Mouse (Mus musculus) natural killer cell, adult 2 months (primary cell): ENCODE results near the gene Mcm9.

Experiments
- DNase-seq, 2 experiments: peaks; one replicate each; pipeline ENCODE4 v3.0.0; 2022; ENCODE audit warnings: low spot score in 2 of 2

Mcm9 gene

DNA sequence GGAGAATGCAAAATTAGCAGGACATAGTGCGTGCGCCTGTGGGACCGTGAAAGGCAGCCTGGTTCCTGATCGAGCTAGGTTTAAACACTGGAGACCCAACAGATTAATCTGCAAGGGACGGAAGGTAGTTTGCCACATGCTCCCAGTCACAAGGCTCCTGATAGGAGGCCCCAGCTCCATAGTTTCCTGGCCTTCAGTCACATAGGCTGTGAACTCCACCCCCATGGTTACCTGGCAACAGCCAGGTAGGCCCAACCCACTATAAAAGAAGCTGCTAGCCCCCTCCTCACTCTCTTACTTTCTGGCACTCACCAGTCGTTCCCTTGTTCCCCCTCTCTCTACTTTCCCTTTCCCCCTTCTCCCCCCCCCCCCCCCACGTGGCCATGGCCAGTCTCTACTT is 50.1 kb downstream of the Mcm9 start:
- no peak for DNase-seq

DNA sequence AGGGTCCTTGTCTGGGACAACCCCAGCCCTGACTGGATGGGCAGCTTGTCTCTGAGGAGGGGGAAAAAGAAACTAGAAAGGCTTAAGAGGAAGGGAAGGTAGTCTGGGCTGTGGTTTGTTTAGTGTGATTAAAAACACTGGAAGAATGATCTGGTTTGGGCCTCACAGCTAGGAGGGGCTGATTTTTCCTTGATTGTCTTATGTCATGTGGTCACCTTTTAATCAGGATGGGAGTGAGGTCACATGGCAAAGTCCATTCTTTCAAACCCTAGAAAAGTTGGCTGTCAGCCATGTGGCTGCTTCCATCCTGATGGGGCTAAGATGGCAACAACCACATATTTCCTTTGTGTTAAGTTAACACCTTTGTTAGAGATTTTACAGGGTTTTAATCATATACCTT is 61.7 kb downstream of the Mcm9 start:
- no peak for DNase-seq

DNA sequence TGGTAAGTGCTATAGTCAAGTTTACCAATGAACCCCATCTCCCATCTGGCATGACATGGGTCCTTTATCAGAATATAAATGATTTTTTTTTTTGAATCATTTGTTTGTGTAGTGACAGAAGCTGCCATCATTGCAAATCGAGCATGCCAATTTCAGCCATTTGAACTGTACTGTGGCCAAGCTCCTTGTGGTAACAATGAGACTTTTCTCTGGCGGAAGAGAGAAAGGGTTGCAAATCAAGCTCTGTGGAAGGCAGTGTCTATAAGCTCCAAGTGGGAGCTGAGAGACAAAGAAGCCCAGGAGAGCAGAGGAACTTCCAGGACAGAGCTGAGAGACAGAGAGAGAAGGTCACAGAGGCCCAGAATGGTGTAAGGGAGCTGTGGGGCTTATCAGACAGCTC is 64.7 kb downstream of the Mcm9 start:
- no peak for DNase-seq

DNA sequence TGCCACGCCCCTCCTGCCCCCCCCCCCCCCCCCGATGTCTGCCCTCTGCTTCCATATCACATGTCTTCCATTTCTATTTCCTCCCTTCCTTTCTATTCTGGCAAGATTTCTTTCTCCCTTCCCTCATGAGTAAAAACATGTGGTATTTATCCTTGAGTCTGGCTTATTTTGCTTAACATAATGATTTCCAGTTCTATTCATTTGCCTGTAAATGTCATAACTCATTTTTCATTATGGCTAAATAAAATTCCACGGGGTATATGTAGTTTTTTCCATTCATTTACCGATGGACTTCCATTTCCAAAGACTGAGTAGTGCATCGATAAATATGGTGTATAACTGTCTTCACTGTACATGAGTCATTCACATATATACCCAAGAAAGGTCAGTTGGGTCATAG is 68.2 kb downstream of the Mcm9 start:
- no peak for DNase-seq

DNA sequence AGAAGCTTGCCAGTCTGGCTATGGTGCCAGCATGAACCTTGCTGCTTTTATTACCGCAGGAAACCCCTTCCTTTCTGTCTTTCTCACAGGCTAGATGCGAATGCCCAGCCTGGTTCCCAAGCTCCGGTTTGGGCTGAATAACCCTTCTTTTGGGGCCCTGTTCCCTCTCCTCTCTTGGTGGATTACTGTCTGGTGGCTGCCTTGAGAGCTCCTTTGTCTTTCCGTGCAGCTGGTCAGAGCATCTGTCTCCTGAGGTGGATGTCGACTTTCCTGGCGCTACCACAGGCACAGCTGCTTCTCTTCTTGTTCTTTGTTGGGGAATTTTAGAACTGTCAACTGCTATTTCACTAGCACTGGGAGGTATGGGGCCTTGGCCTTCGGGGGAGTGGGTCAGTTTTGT is 92.6 kb downstream of the Mcm9 start:
- no peak for DNase-seq

DNA sequence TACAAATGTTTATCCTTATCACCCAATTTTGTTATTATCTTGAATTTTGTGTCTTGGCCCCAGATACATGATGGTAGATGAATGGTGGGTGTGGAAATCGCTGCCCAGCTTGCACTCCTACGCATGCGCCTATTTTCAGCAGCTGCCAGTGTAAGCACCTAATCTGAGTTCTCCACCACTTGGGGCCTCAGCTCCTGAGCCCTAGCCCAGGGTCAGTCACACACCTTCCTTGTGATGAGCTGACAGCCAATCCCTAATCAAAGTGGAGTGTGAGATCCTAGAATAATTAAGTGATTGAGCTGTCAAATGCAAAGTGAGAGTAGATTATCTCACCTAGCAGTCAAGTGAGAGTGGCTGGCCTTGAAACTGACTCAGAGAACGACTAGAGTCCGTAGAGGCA is 97.9 kb downstream of the Mcm9 start:
- DNase-seq = no peak

DNA sequence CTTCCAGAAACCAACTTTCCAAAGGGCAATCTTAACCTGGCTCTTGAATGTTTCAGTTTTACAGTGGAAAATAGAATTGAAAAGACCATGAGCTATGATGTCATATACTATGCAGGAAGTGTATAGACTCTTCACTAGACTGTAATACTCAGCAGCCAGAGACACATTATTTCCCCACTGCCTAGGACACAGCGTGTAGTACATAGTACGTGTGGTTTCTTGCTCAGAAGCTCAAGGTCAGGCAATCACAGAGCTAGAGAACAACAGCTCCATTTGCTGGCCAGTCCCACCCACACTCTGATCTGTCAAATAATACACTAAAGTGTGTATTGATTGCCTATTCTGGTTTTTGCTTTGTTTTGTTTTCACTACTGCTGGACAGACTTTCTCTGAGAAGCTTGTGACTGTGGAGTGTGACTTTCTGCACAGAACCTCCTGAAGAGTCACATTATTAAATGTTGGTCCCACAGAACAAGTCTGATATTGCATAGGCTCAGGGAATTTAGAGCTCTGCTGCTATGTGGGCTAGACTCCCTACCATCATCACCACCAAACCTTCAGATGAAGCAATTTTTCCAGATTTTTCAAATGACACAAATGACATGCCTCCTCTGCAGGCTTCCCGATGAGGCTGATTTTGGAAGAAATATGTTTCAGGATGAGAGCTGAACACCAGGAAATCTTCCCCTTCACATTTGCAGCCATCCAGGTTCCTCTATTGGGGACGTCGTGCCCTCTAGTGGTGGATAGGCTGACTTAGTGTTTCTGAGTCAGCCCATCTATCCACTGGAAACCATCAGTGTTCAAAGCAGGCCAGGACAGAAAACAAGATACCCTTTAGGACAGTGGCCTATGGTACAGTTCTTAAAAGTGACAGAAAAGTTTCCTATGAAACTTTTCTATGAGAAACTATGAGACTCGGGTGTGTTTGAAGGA is 102.1 kb downstream of the Mcm9 start:
- peak in 1 of 2 experiments; percentile 26 for DNase-seq

DNA sequence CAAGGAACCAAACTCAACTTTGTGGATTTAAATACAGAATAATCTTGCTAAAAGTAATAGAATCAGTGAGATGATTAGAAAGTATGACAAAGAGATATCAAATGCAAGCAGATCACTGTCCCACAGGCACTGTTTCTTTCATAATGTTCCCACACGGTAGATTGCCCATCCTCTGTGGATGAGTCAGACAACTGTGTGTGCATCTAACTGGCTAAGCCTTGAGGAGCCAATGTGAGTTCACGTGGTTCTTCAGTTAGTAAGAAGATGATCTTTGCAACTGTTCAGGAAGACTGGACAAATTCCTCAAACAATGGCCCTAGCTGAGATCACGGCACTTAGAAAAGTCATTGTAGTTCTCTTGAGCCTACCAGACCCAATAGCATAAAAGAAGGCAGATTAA is 102.9 kb downstream of the Mcm9 start:
- no peak for DNase-seq

DNA sequence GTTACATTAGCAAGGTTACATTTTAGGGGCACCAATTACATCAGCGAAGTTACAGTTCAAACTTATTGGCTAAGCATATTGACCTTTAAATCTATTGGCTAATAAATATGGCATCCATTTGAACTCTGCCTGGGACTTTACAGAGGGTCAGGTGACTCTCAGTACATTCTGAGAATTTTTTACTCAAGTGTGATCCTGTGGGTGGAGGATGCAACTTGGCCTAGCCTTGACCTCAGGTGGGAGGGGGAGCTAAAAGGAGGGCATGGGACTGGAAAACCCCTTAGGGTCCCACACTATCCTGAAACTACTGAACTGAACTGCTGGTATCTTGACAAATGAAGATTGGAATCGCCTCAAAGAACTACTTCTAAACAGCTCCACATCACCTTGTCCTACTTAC is 103.9 kb downstream of the Mcm9 start:
- peak in 1 of 2 experiments; percentile 8 for DNase-seq

DNA sequence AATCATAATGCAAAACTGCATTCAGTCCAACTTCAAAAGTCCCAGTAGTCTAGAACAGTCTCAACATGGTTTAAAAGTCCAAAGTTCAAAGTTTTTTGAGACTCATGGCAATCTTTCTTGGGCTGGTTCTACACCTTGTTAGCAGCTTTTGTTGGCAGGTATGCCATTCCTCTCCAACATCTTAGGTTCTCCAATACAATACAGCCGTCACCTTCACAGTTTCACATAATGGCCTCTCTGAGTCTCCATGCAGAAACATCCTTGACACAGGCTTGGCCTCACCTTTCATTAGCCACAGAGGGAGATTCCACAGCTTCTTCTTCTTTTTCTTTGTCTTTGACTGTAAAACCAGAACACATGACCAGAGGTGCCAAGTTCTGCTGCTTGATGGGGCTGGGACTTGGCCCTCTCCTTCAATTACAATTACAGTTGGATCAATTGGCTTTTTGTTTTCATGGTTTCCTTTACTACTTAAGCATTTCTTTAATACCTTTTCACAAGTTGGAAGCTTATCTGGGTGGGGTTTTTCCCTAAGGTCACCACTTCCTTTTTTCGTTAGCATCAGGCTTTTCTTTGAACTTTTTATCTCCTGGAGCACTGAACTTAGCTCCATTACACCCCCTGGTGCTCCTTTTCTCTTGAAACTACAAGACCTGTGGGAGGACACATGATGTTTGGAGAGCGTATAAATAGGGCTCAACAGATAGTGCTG is 104.8 kb downstream of the Mcm9 start:
- DNase-seq = peak; percentile 15 to 26

DNA sequence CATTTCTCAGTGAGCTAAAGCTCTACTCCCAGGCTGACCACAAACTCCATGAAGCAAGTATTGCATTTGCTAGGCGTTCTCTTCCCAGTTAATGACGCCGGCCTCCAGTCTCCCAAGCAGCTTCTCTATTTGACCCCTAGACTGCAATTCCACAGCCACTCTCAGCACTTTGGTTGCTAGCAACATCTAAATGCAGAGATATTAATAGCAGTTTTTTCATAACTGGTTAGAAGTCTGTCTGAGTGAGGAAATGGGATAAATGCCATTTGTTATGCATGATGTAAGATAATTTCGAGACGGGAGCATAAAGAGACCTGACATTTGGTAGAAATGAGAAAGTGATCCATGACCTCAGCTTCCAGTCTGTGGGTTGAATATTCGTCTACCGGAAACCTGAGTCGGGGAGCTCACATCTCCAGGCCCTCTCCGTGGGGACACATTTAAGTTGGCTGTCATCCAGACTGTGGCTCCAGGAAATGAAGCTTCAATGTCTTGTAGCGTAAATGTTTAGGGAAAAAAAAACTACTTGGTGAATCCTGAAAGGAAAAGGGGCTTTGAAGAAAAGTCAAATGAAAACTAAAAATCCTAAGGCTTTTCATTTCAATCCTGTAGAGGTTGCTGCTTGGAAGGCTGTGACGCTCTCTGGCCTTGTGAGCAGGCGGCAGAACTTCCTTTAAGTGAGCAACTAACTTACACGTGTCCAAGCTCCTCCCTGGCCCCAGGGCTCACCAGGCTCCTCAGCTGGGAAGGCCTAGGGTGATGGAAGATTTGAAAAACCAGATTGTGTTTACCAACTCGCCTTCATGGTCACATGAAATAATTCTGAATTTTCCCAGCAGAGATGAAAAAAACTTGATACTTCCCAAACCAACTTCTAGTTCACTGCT is 110.9 kb downstream of the Mcm9 start:
- no peak for DNase-seq

DNA sequence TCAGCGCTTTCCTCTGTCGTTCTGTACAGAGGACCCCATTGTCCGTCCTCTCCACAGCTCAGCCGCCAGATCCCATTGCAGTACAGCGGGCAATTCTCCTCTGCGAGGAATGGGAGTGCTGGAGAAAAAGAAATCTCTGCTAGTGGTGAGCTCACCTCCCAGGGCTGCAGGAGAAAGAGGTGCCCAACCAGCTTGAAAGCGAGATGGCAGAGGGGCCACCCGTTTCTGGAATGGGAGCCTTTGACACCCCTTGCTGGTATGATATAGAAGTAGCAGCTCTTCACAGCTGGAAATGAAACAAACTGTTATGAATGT is 111.7 kb downstream of the Mcm9 start:
- DNase-seq = no peak

DNA sequence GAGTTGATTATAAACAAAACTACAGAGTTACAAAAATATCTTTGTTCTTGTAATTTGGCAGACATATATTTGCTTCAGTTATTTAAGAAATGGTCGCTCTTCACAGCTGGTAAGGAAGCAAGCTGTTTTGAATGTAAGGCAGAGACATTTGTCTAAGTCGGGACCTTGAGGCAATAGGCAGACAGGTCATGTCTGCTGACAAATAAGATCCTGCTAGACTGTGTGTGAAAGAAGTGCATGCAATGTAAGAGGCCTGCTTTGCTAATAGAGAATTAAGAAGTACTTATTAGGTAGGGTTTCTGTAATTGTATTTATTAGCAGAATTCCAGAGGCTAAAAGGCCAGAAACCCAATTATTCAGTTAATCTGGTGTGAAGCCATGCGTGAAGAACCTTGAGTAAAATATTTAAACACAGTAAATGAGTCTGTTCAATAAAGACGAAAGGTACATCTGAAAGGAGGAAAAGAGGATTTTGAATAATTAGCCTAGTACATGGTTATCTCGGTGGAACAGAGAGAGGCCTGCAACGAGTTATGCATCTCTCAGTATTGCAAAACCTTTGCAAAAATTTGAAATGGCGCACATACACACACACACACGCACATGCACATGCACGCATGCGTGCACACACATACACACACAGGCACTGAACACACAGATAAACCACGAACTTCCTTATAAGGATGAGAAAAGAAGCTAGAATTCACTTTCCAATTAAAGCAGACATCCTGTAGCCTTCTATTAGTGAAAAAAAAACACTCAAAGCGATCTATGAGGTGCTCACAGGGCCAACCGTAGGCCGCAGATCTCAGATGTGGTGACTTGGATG is 112.3 kb downstream of the Mcm9 start:
- no peak for DNase-seq

DNA sequence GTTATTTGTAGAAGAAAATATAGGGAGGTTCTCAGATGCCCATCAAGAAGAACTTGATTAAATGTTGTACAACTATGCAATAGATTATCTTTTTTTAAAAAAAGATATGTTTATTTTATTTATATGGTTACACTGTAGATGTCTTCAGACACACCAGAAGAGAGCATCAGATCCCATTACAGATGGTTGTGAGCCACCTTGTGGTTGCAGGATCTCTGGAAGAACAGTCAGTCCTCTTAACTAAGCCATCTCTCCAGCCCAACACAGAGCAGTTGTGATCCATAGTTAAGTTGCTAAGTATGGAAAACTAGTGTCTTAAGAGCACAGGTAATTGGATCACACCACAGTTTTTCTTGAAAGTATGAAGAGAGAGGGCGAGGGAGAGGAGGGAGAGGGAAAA is 117.7 kb downstream of the Mcm9 start:
- DNase-seq = no peak

DNA sequence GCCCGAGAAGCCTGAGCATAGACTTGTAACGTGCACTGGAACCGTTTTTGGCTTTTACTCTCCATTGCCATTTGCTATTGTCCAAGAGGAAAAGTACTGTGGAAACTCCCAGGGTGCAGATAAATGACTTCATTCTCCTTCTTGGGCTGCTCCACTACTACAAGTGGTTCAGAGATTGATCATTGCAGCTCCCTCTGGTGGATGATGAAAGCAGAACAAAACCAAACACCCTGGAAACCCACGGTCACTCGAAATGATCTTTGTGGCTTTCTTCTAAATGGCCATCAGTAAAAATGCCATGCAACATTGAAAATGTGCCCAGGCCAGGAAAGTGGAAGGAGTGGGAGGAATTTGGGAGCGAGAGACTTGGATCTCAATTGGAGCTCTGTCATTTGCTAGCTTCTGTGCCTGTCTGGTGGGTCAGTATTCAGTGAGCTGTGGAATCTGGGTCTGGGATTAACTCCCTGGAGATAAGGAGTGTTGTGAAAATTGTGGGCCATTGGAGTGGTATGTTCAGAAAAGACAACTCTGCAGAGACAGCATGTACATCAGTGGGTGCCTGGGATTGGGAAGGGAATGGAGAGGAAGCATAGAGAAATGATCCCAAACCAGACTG is 121.0 kb downstream of the Mcm9 start:
- peak; percentile 13 to 42 for DNase-seq

DNA sequence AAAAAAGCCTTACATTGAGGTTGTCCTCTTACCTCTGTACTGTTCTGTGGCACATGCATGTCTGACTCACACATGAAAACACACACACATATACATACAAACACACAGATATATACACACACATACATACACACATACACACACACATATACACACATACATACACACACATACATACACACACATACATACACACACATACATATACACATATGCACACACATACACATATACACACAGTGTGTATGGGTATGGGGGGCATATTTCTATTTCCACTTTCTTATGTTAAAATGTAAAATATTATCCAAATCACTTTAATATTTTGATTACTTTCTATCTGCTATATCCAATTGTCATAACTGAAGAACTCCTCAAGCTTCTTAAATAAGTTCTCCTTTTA is 121.6 kb downstream of the Mcm9 start:
- no peak for DNase-seq

DNA sequence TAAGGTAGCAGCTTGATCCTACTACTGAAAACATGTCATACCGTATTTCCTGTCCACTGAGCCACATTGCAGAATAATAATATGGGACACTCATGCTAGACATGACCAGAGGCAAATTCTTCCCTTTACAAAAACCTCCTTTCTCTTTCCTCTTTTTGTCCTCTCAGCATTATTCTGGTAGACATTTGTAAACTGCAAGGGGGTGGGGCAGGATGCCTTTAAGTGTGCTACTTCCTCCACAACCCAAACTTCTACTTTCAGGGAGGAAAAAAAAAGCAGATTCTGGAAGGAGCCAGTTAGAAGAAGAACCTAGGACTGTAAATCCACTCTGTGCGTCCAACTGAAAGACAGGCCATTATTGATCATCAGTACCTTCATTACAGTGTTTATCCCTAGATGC is 124.7 kb downstream of the Mcm9 start:
- DNase-seq = no peak

DNA sequence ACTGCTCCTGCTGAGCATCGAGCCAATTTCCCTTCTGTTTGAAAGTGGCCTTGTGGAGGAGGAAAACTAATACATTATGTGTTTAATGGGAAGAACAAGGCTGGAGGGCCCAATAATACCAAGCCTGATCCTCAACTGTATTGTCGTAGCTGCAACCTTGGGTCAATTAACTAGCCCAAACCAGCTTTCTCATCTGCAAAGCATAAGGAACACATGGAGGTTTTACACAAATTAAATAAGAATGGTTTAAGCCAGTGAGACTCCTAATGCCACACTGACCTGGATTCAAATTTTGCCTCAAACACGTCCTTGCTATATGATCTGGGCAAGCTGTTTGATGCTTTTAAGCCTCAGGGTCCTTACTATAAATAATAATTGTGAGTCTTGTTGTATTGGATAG is 125.2 kb downstream of the Mcm9 start:
- no peak for DNase-seq

DNA sequence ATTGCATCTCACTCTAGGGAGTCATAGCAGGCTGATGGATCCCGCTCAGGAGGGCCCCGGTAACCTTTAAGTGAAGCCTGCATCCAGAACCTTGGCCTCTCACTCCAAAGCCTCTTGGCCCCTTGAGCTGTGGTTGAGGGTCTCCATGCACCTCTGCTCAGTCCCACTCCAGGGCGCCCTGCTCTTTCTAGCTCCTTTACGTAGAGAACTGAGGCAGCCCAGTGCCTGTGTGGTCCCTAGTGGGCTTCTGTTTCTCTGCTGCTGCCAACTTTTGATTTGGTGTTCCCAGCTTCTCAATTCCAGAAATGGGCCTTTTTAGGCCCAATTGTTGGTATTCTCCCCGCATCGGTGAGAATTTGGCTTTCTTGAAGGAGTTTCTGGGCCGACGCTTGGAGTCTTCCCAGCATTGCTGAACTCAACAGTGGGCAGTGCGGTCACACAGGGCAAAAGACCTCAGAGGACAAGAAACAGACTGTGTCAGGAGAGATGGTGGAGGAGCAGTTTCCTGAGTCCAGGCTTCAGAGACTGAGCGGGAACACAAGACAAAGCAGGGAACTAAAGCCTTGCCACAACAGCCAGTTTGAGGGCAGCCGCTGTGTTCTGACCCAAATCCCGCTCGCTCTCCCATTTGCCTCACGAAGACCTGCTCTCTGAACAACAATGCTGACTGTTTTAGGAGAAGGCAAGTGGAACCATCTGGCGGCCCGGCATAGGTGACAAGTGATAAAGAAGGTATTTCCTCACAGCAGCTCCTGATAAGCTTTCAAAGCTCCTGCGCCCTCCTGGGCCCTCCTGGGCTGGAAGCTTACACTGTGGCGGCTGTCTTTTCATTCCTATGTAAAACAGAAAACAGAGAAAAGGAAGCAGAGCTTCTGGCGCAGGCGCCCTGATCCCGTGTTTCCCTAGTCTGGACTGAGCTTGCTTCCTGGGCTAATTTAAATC is 127.1 kb downstream of the Mcm9 start:
- no peak for DNase-seq

DNA sequence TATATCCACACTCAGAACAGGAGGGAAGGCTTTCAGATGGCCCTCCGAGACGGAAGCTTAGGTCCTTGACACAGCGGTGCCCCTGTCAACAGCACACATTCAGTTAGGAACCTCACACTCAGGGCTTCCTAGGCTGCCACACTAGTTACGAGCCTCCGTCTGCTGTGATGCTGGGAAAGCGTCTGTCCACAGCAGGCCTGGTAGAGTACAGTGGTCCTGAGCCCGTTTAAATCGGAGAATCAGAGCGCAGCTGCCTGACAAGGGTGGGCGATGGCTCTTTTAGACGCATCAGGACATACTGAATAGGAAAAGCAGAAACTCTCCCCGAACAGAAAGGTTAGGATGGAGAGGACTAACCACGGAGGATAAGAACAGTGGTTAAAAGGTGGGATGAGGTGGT is 127.8 kb downstream of the Mcm9 start:
- no peak for DNase-seq
